Mouse (Mus musculus) spleen, adult 2 months (tissue): Measurements from ENCODE around the gene Marc2.
A peak's percentile ranks its signal among the peaks of the same experiment; 100 is the strongest.

ENCODE experiments used
- CTCF ChIP-seq: fragments of 200-500 bp; IDR thresholded peaks from 2 replicates; pipeline ENCODE4 v1.5.1; 2011; ENCODE audit warnings: mild to moderate bottlenecking, inconsistent platforms; ENCODE audit not compliant: insufficient read depth, insufficient read length, insufficient replicate concordance; ENCODE audit errors: extremely low read depth
- POLR2A ChIP-seq: fragments of 200-500 bp; IDR thresholded peaks from 2 replicates; pipeline ENCODE4 v1.6.1; 2011; ENCODE audit warnings: low read depth, low read length, inconsistent platforms

DNA sequence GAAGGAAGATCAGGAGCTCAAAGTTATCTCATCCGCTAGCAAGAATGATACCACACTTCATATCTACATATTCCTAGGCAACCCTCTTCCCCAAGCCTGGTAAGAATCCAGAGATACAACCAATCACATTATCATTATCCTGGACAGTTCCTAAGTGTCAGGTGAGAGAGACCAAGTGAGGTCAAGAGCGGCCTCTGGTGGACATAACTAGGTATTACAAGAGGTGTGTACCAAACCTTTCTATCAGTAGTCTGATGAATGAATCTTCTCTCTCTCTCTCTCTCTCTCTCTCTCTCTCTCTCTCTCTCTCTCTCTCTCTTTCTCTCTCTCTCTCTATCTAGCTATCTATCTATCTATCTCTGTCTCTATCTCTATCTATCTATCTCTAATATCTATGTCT is 55.1 kb downstream of the Marc2 start:
- peak; percentile 27; the same call in 1 of the 2 replicates for TF ChIP-seq CTCF
- TF ChIP-seq POLR2A: no peak
